Mouse (Mus musculus) heart, embryonic 12.5 days (tissue): ENCODE data around the gene Kat6b. TPM values are rescaled to one million over a fixed set of nuclear protein-coding genes. Genes with fewer than 3 reads are reported as not detected.

Experiments
- ATAC-seq: fragments of 200-750 bp; cut with Nextera tagmentation; 2 replicates; pipeline ENCODE4 v1.8.0; 2017; ENCODE audit warnings: moderate TSS enrichment, moderate library complexity; ENCODE audit not compliant: insufficient number of reproducible peaks, low FRiP score
- H3K27ac ChIP-seq: fragments of 300-500 bp; sonication (generic); 2 replicates; pipeline ENCODE4 v1.5.1; 2016; ENCODE audit warnings: mild to moderate bottlenecking, moderate library complexity; ENCODE audit not compliant: poor library complexity, severe bottlenecking
- H3K27me3 ChIP-seq: fragments of 300-500 bp; sonication (generic); replicated peaks from 2 replicates; pipeline ENCODE4 v1.6.1; 2016; ENCODE audit warnings: mild to moderate bottlenecking, moderate library complexity
- H3K36me3 ChIP-seq: fragments of 300-500 bp; sonication (generic); 2 replicates; pipeline ENCODE4 v1.6.1; 2016; ENCODE audit warnings: mild to moderate bottlenecking, moderate library complexity
- H3K4me1 ChIP-seq: fragments of 300-500 bp; sonication (generic); replicated peaks from 2 replicates; pipeline ENCODE4 v1.6.1; 2016; ENCODE audit warnings: mild to moderate bottlenecking
- H3K4me2 ChIP-seq: fragments of 300-500 bp; sonication (generic); 2 replicates; pipeline ENCODE4 v1.6.1; 2016; ENCODE audit warnings: mild to moderate bottlenecking, moderate library complexity
- H3K4me3 ChIP-seq: fragments of 300-500 bp; sonication (generic); 2 replicates; pipeline ENCODE4 v1.5.1; 2016; ENCODE audit warnings: mild to moderate bottlenecking
- H3K9ac ChIP-seq: fragments of 300-500 bp; sonication (generic); 2 replicates; pipeline ENCODE4 v1.6.1; 2016; ENCODE audit warnings: mild to moderate bottlenecking, moderate library complexity
- H3K9me3 ChIP-seq: fragments of 300-500 bp; sonication (generic); replicated peaks from 2 replicates; pipeline ENCODE4 v1.6.1; 2016; ENCODE audit warnings: mild to moderate bottlenecking, moderate library complexity
- WGBS: fragments of 180-500 bp; shearing (Covaris S2); methylation state at CpG from one replicate; pipeline ENCODE4 v1.1.7; 2016; 5-methylcytosine and 5-hydroxymethylcytosine counted together
- polyA plus RNA-seq: library from polyadenylated mRNA; unstranded; fragments of >200 nt; fragmentation: Nextera tagmentation; extraction: Ambion mirVana; gene quantifications from 2 replicates; pipeline ENCODE4 v1.2.1, GENCODE M21; 2016

Gene Kat6b
- polyA plus RNA-seq, 1 experiment from 2014 or later, result 12.2 TPM

DNA sequence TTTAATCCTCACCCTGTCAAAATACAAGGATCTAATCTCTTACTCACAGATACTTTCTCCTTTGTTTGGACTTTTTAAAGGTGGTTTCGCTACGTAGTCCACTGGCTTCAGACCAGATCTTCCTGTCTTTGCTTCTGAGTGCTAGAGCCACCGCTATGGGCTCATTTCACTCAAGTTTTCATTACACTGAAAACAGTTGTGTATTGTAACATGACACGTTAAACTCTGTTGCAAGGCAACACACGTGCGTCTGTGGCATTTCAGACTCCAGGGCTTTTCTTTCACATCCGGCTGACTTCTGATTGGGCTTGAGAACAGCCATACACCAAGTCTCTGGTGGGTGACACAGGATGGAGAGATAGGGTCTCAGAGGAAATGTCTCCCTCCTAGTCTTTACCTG lies 66.1 kb downstream of the Kat6b start:
- Histone ChIP-seq H3K4me3 (no peak overlapping the region), H3K9ac (no peak overlapping the region), H3K4me1 (peaks cover 59% of the 10 kb centered on the region), H3K4me2 (peak overlapping the region; percentile 45), H3K9me3 (peaks cover 2% of the 10 kb centered on the region; the same call in 1 of the 2 replicates), H3K27me3 (no peaks in the 10 kb centered on the region), H3K27ac (peak overlapping the region; percentile 69), H3K36me3 (peaks cover 3% of the 10 kb centered on the region)
- no peak for ATAC-seq
- WGBS, result 14% methylated on average over 7 of the region's 7 CpGs

DNA sequence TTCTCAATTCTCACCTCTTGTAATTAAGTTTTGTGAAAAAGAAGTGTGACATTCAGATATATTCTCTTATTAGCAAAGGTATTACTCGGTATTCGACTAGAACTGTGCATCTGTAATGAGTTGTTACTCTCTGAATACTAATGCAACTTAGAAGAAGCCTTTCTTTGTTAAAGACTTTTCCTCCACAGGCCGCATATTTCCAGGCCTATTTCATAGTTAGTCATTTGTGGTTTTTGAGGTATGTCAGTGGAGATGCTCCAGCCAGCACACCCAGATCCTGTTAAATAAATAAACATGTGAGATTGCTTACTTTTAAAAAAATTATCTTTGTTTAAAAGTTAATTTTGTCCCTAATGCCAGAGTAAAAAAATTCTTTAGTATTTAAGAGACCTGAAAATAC lies 66.7 kb downstream of the Kat6b start:
- H3K36me3 ChIP-seq, result no peaks in the 10 kb centered on the region
- H3K4me3 ChIP-seq, result no peak overlapping the region
- H3K9ac ChIP-seq, result no peak overlapping the region
- no peaks in the 10 kb centered on the region for H3K27me3 ChIP-seq
- no peak for ATAC-seq
- peaks cover 57% of the 10 kb centered on the region for H3K4me1 ChIP-seq
- 83% methylated on average over 3 of the region's 3 CpGs for WGBS
- no peak overlapping the region for H3K27ac ChIP-seq
- no peak overlapping the region for H3K4me2 ChIP-seq
- H3K9me3 ChIP-seq, result no peaks in the 10 kb centered on the region

DNA sequence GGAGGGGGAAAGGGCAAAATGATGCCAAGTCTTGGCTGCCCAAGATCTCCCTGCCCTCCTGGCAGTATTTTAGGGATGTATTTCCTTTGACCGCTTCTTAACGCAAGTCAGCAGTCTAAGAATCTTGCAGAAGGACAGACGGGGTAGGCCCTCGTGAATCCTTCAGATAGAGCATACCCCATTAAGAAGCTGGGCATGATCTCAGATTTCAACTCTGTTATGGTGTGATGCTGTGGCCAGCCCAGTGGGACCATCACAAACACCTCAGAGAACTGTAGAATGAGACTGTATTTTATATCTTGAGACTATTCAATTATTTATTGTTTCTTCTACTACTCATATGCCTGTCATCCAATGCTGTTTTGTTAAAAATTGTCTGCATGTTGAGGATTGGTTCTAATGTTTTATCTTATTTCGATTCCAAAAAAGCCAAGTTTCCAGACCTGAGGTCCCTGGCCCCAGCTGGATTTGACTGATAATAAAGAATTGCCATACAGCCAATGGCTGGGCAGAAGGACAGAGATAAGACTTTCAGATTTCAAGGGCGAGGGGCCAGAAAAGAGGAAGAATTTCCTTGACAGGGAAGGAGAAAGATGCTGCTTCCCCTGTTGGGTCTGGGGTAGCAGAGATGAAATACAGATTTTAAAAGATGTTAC lies 67.8 kb downstream of the Kat6b start:
- WGBS, result 46% methylated on average over 6 of the region's 6 CpGs
- H3K4me2 ChIP-seq, result peak overlapping the region; percentile 3; the same call in 1 of the 2 replicates
- H3K4me1 ChIP-seq, result peaks cover 61% of the 10 kb centered on the region

DNA sequence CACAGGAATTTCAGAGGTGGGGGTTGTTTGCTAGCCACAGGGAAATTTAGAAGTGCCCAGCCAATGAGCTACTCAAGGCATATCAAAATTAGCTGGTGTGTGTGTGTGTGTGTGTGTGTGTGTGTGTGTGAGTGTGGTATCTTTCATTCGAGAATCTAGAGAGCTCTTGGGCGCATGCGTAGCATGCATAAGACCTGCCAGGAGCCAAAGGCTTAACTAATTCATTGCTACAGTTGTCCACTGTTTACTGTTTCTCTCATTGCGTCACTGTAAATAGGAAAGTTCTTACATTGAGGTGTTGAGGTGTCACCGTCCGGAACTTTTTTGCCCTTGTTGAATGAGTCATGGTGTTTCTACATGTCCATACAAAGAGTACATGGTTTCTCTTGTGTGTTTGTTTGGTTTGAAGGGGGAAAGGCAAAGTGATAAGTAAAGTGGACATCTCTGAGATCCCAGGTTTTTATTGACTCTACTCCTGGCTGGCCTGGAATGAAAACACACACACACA lies 68.4 kb downstream of the Kat6b start:
- H3K9ac ChIP-seq, result no peak overlapping the region
- H3K4me2 ChIP-seq, result peak overlapping the region; percentile 3; the same call in 1 of the 2 replicates
- no peak overlapping the region for H3K27ac ChIP-seq
- no peaks in the 10 kb centered on the region for H3K36me3 ChIP-seq
- no peak overlapping the region for H3K4me3 ChIP-seq
- ATAC-seq, result no peak
- no peaks in the 10 kb centered on the region for H3K9me3 ChIP-seq
- no peaks in the 10 kb centered on the region for H3K27me3 ChIP-seq
- H3K4me1 ChIP-seq, result peaks cover 62% of the 10 kb centered on the region
- WGBS, result 42% methylated on average over 6 of the region's 6 CpGs

More for the DNA sequence above, 67.8 kb downstream of the Kat6b start:
- no peaks in the 10 kb centered on the region for H3K9me3 ChIP-seq
- no peak overlapping the region for H3K9ac ChIP-seq
- no peak overlapping the region for H3K27ac ChIP-seq
- no peak for ATAC-seq
- no peak overlapping the region for H3K4me3 ChIP-seq
- H3K36me3 ChIP-seq, result no peaks in the 10 kb centered on the region
- no peaks in the 10 kb centered on the region for H3K27me3 ChIP-seq

DNA sequence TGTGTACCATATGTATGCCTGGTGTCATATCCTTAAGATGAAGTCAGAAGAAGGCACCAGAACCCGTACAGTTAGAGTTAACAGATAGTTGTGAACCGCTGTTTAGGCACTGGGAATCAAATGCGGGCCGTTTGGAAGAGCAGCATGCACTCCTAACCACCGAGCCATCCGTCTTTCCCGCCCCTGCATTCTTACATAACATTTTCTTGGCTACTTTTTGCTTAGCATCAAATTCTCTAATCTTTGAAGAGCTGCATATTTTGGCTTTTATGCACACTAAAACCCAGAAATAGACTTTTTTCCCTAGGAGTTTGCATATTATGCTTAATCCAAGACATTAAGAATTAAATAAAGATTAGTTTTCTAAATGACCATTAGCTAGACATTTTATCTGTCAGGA lies 69.3 kb downstream of the Kat6b start:
- H3K27ac ChIP-seq, result no peak overlapping the region
- H3K4me2 ChIP-seq, result no peak overlapping the region
- H3K4me3 ChIP-seq, result no peak overlapping the region
- no peaks in the 10 kb centered on the region for H3K9me3 ChIP-seq
- no peak for ATAC-seq
- H3K36me3 ChIP-seq, result no peaks in the 10 kb centered on the region
- H3K9ac ChIP-seq, result no peak overlapping the region
- WGBS, result 78% methylated on average over 7 of the region's 7 CpGs
- H3K27me3 ChIP-seq, result no peaks in the 10 kb centered on the region
- peaks cover 61% of the 10 kb centered on the region for H3K4me1 ChIP-seq

DNA sequence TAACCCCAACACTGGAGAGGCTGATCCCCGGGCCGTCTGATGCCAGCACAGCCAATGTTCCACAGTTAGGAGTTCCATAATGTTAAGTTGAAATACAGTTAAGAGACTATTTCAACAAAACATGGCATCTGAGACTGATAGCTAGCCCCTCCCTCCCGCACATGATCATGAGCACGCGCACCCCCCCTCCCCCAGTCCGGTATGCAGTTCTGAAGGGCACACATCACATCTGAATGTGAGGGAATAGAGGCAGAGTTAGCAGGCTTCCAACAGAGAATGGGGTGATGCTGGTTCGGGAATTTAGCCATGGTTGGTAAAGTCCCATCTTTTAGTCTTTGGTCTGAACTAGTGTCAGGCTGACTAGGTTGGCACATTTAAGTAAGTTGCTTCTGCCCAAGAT lies 70.4 kb downstream of the Kat6b start:
- WGBS, result 85% methylated on average over 7 of the region's 7 CpGs
- no peaks in the 10 kb centered on the region for H3K27me3 ChIP-seq
- peaks cover 61% of the 10 kb centered on the region for H3K4me1 ChIP-seq
- H3K27ac ChIP-seq, result no peak overlapping the region
- no peaks in the 10 kb centered on the region for H3K9me3 ChIP-seq
- no peaks in the 10 kb centered on the region for H3K36me3 ChIP-seq
- no peak overlapping the region for H3K9ac ChIP-seq
- H3K4me3 ChIP-seq, result no peak overlapping the region
- no peak for ATAC-seq
- no peak overlapping the region for H3K4me2 ChIP-seq

DNA sequence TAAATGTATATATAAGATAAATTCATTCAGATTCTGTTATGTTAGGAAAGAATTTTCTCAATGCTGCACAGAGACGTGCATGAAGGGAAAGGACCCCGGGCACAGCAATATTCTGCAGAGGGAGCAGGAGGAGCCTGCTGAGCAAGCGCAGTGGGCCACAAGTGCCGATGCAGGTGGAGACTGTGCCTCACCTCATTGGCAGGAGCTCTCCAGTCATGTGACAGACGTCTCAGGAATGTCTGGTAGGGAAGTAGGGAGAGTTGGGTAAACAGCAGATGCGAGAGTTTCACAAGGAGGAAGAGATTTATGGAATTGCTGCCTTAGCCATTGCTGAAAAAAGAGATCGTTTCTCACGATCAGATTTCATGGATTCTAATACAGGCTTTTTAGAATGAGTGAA lies 71.7 kb downstream of the Kat6b start:
- H3K4me1 ChIP-seq, result peaks cover 56% of the 10 kb centered on the region
- WGBS, result 71% methylated on average over 8 of the region's 8 CpGs

DNA sequence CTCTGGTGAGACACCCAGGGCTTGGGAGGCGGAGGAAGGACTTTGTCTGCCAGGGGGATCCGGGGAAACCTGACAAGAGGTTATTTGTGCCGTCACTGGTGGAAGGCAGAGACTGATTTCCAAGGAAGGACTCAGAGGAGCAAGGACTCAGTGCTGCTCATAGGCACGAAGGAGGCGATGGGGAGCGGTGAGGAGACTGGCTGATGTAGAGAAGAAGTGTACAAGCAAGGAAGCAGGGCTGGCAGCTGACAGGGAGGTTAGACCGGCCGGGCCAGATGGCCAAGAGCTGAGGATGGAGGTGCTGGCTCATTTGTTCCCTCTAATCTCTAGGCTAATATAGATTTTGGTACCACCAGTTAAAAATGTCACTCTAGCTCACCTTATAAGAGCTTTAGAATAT lies 72.8 kb downstream of the Kat6b start:
- H3K4me1 ChIP-seq, result peaks cover 59% of the 10 kb centered on the region
- no peak overlapping the region for H3K9ac ChIP-seq
- H3K27me3 ChIP-seq, result no peaks in the 10 kb centered on the region
- 85% methylated on average over 8 of the region's 8 CpGs for WGBS
- H3K9me3 ChIP-seq, result no peaks in the 10 kb centered on the region
- H3K4me2 ChIP-seq, result no peak overlapping the region
- no peak overlapping the region for H3K27ac ChIP-seq
- H3K4me3 ChIP-seq, result no peak overlapping the region
- H3K36me3 ChIP-seq, result no peaks in the 10 kb centered on the region
- no peak for ATAC-seq

More for the DNA sequence above, 71.7 kb downstream of the Kat6b start:
- Histone ChIP-seq H3K4me2 (no peak overlapping the region), H3K27ac (no peak overlapping the region), H3K4me3 (no peak overlapping the region), H3K36me3 (no peaks in the 10 kb centered on the region), H3K9me3 (no peaks in the 10 kb centered on the region), H3K9ac (no peak overlapping the region), H3K27me3 (no peaks in the 10 kb centered on the region)
- ATAC-seq, result no peak

DNA sequence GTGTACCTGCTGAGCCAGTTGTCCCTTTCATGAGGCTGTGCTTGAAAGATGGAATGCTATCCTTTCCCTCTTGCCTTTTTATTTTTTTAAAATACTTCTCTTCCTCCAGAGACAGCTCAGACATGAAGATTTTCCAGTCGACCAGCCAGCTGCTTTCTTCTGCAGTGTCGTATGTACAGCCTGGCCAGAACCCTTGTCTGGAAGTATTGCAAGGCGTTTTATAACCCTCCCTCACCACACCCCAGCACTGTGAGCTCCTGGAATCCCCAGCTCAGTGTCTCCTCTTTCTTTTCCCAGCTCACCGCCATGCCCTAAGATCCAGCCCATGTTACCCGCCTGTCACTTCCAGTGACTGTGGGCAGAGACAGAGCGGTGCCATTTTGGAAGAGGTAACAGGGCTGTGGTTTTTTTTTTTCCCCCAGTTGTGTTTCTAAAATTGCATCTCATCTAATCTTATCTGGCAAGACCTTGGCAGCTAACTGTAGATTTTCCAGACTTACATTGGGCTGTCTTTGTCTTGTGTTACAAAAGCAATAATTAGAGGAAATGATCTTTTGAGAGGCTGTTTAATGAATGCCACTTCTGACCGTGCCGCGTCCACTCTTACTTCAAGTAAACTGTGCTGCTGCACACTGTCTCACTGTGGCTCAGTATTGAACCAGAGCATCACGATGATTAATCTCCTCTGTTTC lies 77.4 kb downstream of the Kat6b start:
- H3K9ac ChIP-seq, result no peak overlapping the region
- 49% methylated on average over 10 of the region's 10 CpGs for WGBS
- H3K36me3 ChIP-seq, result no peaks in the 10 kb centered on the region
- peak overlapping the region; percentile 38; the same call in 1 of the 2 replicates for H3K27ac ChIP-seq
- peaks cover 68% of the 10 kb centered on the region for H3K4me1 ChIP-seq
- no peak for ATAC-seq
- no peaks in the 10 kb centered on the region for H3K27me3 ChIP-seq
- no peaks in the 10 kb centered on the region for H3K9me3 ChIP-seq
- no peak overlapping the region for H3K4me3 ChIP-seq
- H3K4me2 ChIP-seq, result no peak overlapping the region

DNA sequence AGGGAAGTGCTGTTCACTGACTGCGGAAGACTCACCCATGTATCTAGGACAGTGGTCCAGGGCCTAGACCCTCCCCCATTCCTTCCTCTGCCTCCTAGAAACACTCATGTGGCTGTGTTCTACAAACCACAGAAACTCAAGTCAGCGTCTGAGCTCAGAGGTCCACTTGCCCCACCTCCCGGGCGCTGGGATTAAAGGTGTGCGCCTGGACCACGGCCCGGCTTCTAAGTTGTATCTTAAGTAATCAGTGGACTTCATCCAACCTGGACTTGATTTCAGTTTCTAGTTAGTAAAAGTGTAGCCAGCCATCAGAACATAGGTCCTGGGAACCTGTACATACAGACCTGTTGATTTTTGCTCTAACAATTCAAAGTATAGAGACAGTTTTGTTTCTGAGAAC lies 78.2 kb downstream of the Kat6b start:
- Histone ChIP-seq H3K27me3 (no peaks in the 10 kb centered on the region), H3K9me3 (no peaks in the 10 kb centered on the region), H3K4me1 (peaks cover 66% of the 10 kb centered on the region), H3K36me3 (no peaks in the 10 kb centered on the region), H3K9ac (no peak overlapping the region), H3K4me2 (no peak overlapping the region), H3K4me3 (no peak overlapping the region), H3K27ac (no peak overlapping the region)
- ATAC-seq, result no peak
- 81% methylated on average over 7 of the region's 7 CpGs for WGBS

DNA sequence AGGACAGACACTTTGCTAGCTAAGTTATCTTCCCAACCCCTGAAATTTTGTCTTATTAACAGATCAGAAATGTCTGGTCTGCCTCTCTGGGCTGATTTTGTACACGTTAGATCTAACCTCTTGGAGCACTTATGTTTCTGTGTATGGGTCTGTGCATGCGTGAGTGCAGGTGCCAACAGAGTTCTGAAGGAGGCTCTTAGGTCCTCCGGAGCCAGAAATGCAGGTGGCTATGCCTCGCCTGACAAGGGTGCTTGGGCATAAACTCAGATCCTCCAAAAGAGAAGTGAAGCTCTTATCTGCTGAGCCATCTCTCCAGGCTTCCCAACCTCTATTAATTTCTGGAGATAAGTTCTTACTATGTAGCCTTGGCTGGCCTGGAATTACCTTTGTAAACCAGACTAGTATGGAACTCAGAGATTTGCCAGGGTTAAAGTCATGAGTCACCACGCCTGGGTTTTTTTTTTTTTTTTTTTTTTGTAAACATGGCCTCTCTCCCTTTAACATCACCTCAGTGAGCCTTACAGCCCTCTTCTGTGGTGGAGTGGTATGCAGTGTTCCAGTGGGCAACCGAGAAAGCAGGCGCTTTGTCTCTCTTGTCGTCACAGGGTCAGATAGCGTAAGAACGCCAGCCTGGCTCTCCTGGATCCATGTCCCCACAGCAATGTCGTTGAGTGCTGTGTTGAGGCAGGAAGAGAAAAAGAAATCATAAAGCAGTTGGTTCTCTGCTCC lies 79.4 kb downstream of the Kat6b start:
- Histone ChIP-seq H3K27me3 (no peaks in the 10 kb centered on the region), H3K27ac (peak overlapping the region; percentile 64), H3K4me2 (peak overlapping the region; percentile 31; the same call in 1 of the 2 replicates), H3K36me3 (no peaks in the 10 kb centered on the region), H3K9ac (no peak overlapping the region), H3K4me1 (peaks cover 60% of the 10 kb centered on the region), H3K9me3 (no peaks in the 10 kb centered on the region), H3K4me3 (no peak overlapping the region)
- ATAC-seq, result peak; percentile 60; the same call in 1 of the 2 replicates
- WGBS, result 36% methylated on average over 11 of the region's 11 CpGs
